Mouse (Mus musculus) heart, postnatal 0 days (tissue): ENCODE measurements around the gene Apc2.

Source experiments
- CTCF ChIP-seq: IDR thresholded peaks from 2 replicates; pipeline ENCODE4 v1.5.1; 2016; ENCODE audit warnings: antibody characterized with exemption, control low read depth, low read depth
- EP300 ChIP-seq: IDR thresholded peaks from 2 replicates; pipeline ENCODE4 v1.6.1; 2016; ENCODE audit warnings: antibody characterized with exemption, low read depth

DNA sequence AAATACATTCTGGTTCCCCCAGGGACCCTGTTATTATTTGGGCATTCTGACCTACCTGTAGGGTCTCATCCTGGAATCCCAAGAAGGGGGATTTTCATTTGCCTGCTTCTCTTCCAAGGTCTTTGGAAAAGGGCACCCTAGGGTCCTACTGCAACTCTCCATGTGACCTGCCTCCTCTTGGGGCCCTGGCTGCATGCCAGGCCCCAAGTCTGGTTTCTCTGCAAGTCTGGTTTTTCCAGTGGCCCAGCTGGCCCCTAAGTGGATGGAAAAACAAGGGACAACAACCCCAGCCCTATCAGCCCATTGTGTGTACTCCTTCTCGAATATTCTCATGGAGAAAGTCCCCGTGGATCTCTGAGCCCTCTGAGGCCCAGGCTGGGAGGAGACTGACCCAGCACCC lies 35.1 kb downstream of the Apc2 start:
- TF ChIP-seq CTCF (no peak), EP300 (no peak)
